Mouse (Mus musculus) CH12.LX (cell line): Measurements from ENCODE around the gene Aatf. TPM values are rescaled to one million over a fixed set of nuclear protein-coding genes. Genes with fewer than 3 reads are reported as not detected.

ENCODE experiments used
- DNase-seq: peaks from one replicate; pipeline ENCODE4 v3.0.0-alpha.2; 2013; ENCODE audit errors: extremely low read depth
- H3K27ac ChIP-seq: 2 replicates; pipeline ENCODE4 v1.5.1; 2012; ENCODE audit warnings: low read depth, mild to moderate bottlenecking, control low read depth, moderate library complexity; ENCODE audit not compliant: insufficient read depth
- H3K27me3 ChIP-seq: replicated peaks from 2 replicates; pipeline ENCODE3; 2012; ENCODE audit warnings: inconsistent platforms
- H3K36me3 ChIP-seq, 2 experiments: replicated peaks in 1 of 2; 2 replicates each; pipeline versions ENCODE3 to v1.6.1; 2012; ENCODE audit warnings: inconsistent platforms in 1 of 2, low read length in 1 of 2, mild to moderate bottlenecking in 1 of 2, mixed read lengths in 1 of 2, moderate library complexity in 1 of 2; ENCODE audit not compliant: control insufficient read depth in 1 of 2, insufficient read depth in 1 of 2
- H3K4me1 ChIP-seq, 2 experiments: 2 replicates each; pipeline ENCODE4 v1.6.1; 2012; ENCODE audit warnings: inconsistent platforms in 1 of 2, moderate library complexity in 1 of 2; ENCODE audit not compliant: insufficient read depth in 2 of 2, control insufficient read depth in 1 of 2
- H3K4me2 ChIP-seq: 2 replicates; pipeline ENCODE4 v1.6.1; 2012; ENCODE audit warnings: low read depth, mild to moderate bottlenecking, control low read depth; ENCODE audit not compliant: poor library complexity, insufficient read depth, severe bottlenecking
- H3K4me3 ChIP-seq, 3 experiments: fragments of 150-350 bp in 1 of 3; sonication (generic) in 1 of 3; replicated peaks in 1 of 3; 2 replicates each; pipeline versions ENCODE3 to v1.5.1; 2011 to 2012; ENCODE audit warnings: low read depth in 2 of 3, low read length in 2 of 3, mild to moderate bottlenecking in 2 of 3, moderate library complexity in 2 of 3, control low read depth in 1 of 3, improper control_type of control experiment in 1 of 3, inconsistent platforms in 1 of 3, mixed read lengths in 1 of 3; ENCODE audit not compliant: poor library complexity in 1 of 3
- H3K79me2 ChIP-seq: replicated peaks from 2 replicates; pipeline ENCODE4 v1.6.1; 2012; ENCODE audit warnings: mild to moderate bottlenecking, moderate library complexity; ENCODE audit not compliant: control insufficient read depth, poor library complexity, insufficient read depth, severe bottlenecking; ENCODE audit errors: extremely low read depth
- H3K9ac ChIP-seq: 2 replicates; pipeline ENCODE4 v1.6.1; 2012; ENCODE audit warnings: low read depth, mild to moderate bottlenecking, control low read depth, moderate library complexity; ENCODE audit not compliant: insufficient read depth
- H3K9me3 ChIP-seq: replicated peaks from 2 replicates; pipeline ENCODE3; 2012; ENCODE audit warnings: low read length, inconsistent platforms, mixed read lengths
- BHLHE40 ChIP-seq: IDR thresholded peaks from 2 replicates; pipeline ENCODE4 v1.6.1; 2011; ENCODE audit warnings: mild to moderate bottlenecking, low read depth, low read length, improper control_type of control experiment
- E2F4 ChIP-seq: IDR thresholded peaks from 2 replicates; pipeline ENCODE4 v1.6.1; 2011; ENCODE audit warnings: low read depth, low read length, improper control_type of control experiment; ENCODE audit not compliant: insufficient replicate concordance
- ELF1 ChIP-seq: IDR thresholded peaks from 2 replicates; pipeline ENCODE4 v1.6.1; 2014; ENCODE audit warnings: low read depth, mild to moderate bottlenecking, inconsistent platforms, low read length, improper control_type of control experiment
- HCFC1 ChIP-seq: IDR thresholded peaks from 2 replicates; pipeline ENCODE4 v1.6.1; 2012; ENCODE audit warnings: low read depth, mild to moderate bottlenecking, inconsistent platforms, low read length, improper control_type of control experiment
- IRF4 ChIP-seq: IDR thresholded peaks from 2 replicates; pipeline ENCODE4 v1.6.1; 2014; ENCODE audit warnings: low read depth, mild to moderate bottlenecking, inconsistent platforms, low read length, improper control_type of control experiment
- JUN ChIP-seq: IDR thresholded peaks from 2 replicates; pipeline ENCODE4 v1.6.1; 2011; ENCODE audit warnings: low read depth, mild to moderate bottlenecking, low read length, improper control_type of control experiment, moderate library complexity; ENCODE audit not compliant: insufficient read depth
- MAX ChIP-seq: IDR thresholded peaks from 2 replicates; pipeline ENCODE4 v1.6.1; 2011; ENCODE audit warnings: low read length, improper control_type of control experiment
- MAZ ChIP-seq: IDR thresholded peaks from 2 replicates; pipeline ENCODE4 v1.6.1; 2012; ENCODE audit warnings: low read depth, mild to moderate bottlenecking, inconsistent platforms, low read length, improper control_type of control experiment, moderate library complexity
- NELFE ChIP-seq: IDR thresholded peaks from 2 replicates; pipeline ENCODE4 v1.6.1; 2011; ENCODE audit warnings: low read depth, low read length, improper control_type of control experiment
- PAX5 ChIP-seq: IDR thresholded peaks from 2 replicates; pipeline ENCODE4 v1.6.1; 2012; ENCODE audit warnings: low read length, inconsistent platforms, mixed read lengths
- POLR2AphosphoS2 ChIP-seq: IDR thresholded peaks from 2 replicates; pipeline ENCODE4 v1.6.1; 2011; ENCODE audit warnings: low read depth, low read length, improper control_type of control experiment
- RAD21 ChIP-seq: IDR thresholded peaks from 2 replicates; pipeline ENCODE4 v1.6.1; 2011; ENCODE audit warnings: low read depth, mild to moderate bottlenecking, low read length, improper control_type of control experiment, moderate library complexity
- UBTF ChIP-seq: IDR thresholded peaks from 2 replicates; pipeline ENCODE4 v1.6.1; 2012; ENCODE audit warnings: low read depth, mild to moderate bottlenecking, inconsistent platforms, low read length, improper control_type of control experiment, moderate library complexity
- USF1 ChIP-seq: IDR thresholded peaks from 2 replicates; pipeline ENCODE4 v1.6.1; 2014; ENCODE audit warnings: low read depth, mild to moderate bottlenecking, inconsistent platforms, low read length, improper control_type of control experiment
- USF2 ChIP-seq: conservative IDR thresholded peaks from 2 replicates; pipeline ENCODE4 v1.6.1; 2011; ENCODE audit warnings: low read depth, low read length, improper control_type of control experiment
- ZC3H11A ChIP-seq: IDR thresholded peaks from 2 replicates; pipeline ENCODE4 v1.6.1; 2012; ENCODE audit warnings: low read depth, mild to moderate bottlenecking, inconsistent platforms, low read length, improper control_type of control experiment
- ZKSCAN1 ChIP-seq: IDR thresholded peaks from 2 replicates; pipeline ENCODE4 v1.6.1; 2012; ENCODE audit warnings: low read depth, inconsistent platforms, low read length, improper control_type of control experiment, borderline replicate concordance
- ZNF384 ChIP-seq: IDR thresholded peaks from 2 replicates; pipeline ENCODE4 v1.6.1; 2012; ENCODE audit warnings: low read depth, low read length, improper control_type of control experiment, inconsistent platforms
- dilution Hi-C: fragments of 300-500 bp; cut with MboI; formaldehyde crosslinking; loops from 2 replicates; pipeline ENCODE4 v1.14.3; 2020; ENCODE audit warnings: low sequenced_read_pairs; ENCODE audit not compliant: extremely low pct_unique_long_range_greater_than_20kb, extremely low pct_ligation_motif_present
- in situ Hi-C: fragments of 300-500 bp; cut with MboI; formaldehyde crosslinking; loops from 3 replicates; pipeline ENCODE4 v1.14.3; 2019; ENCODE audit warnings: low sequenced_read_pairs, low pct_ligation_motif_present, low pct_unique_long_range_greater_than_20kb, mixed read lengths
- polyA plus RNA-seq: library from polyadenylated mRNA; unstranded; fragments of >175 nt; gene quantifications from 2 replicates; pipeline ENCODE4 v1.2.1, GENCODE M21; 2012; ENCODE audit warnings: low read depth; ENCODE audit not compliant: insufficient read length
- total RNA-seq, 2 experiments: library from RNA; depleted of rRNA; stranded (reverse); fragments of 300-350 nt in 1 of 2; fragments of >200 nt in 1 of 2; gene quantifications; 2 replicates each; pipeline ENCODE4 v1.2.3; 2012 to 2014

Aatf gene
- total and polyA plus RNA-seq, 3 experiments: 69.8 to 112 (median 71.7) TPM

DNA sequence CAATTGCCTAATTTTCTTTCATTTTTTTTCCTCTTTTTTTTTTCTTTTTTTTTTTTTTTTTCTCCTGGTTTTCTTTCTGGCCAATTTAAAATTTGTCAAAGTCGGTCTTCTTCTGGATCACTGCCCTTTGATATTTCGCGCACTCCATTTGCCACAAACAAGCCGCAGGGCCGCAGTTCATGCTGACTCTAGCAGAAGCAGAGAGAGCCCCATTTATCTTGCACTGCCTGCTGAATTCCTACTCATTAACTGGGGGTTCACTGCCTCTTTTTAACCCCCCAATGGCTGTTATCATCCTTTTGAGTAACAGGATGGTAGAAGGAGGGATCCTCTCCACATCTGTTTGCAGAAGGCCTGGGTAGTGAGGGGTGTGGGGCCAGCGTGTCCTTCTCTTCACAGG, 129.4 kb downstream of the Aatf start:
- Histone ChIP-seq H3K9me3 (no peaks in the 10 kb centered on the region), H3K4me3 (no peak overlapping the region), H3K4me1 (no peaks in the 10 kb centered on the region), H3K36me3 (peaks cover 43 to 85% of the 10 kb centered on the region in 2 experiments), H3K27ac (no peak overlapping the region), H3K27me3 (no peaks in the 10 kb centered on the region), H3K4me2 (no peak overlapping the region), H3K79me2 (no peaks in the 10 kb centered on the region), H3K9ac (no peak overlapping the region)
- no peak for DNase-seq
- in situ Hi-C loops (no loop called here), dilution Hi-C loops (no loop called here)
- TF ChIP-seq POLR2AphosphoS2 (no peak), MAX (no peak)
- TF ChIP-seq, all 38 proteins: peak for 0

DNA sequence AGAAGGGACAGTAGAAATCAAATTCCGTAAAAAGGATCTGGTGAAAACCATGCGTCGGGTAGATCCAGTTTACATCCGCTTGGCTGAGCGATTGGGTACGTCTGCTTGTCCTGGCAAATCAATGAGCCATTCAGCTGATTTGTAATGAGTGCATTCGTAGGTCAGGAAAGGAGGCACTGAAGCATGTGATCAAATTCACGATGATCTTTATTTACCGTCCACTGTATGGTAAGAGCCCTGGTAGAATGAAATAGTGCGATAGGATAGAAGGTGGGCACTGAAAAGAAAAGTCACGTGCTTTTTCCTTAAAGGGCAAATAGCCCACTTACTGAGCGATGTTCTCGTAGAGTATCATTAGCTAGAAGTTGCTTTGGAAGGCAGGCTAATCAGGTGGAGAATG, 130.9 kb downstream of the Aatf start:
- no peak overlapping the region for H3K9ac ChIP-seq
- dilution Hi-C loops (no loop called here), in situ Hi-C loops (no loop called here)
- DNase-seq: no peak
- no peak overlapping the region for H3K4me3 ChIP-seq
- H3K36me3 ChIP-seq: peaks cover 37 to 86% of the 10 kb centered on the region in 2 experiments
- H3K79me2 ChIP-seq: no peaks in the 10 kb centered on the region
- H3K4me2 ChIP-seq: no peak overlapping the region
- no peak overlapping the region for H3K27ac ChIP-seq
- no peaks in the 10 kb centered on the region for H3K9me3 ChIP-seq
- TF ChIP-seq USF1 (no peak), RAD21 (no peak), UBTF (no peak), MAZ (no peak), ZKSCAN1 (no peak), NELFE (no peak), E2F4 (no peak), ELF1 (no peak), BHLHE40 (no peak), JUN (no peak), ZNF384 (no peak), PAX5 (no peak), ZC3H11A (no peak), HCFC1 (no peak), USF2 (no peak), IRF4 (no peak)
- H3K27me3 ChIP-seq: no peaks in the 10 kb centered on the region
- H3K4me1 ChIP-seq: peaks cover 0 to under 1% of the 10 kb centered on the region in 2 experiments; a peak in 1 of 4 replicates
